Mouse (Mus musculus): Measurements from ENCODE around the gene Acsm3. TPM values are rescaled to one million over a fixed set of nuclear protein-coding genes. Genes with fewer than 3 reads are reported as not detected.

Gene Acsm3
- under 1 TPM; 0.05 to 0.24 TPM for polyA plus RNA-seq (2017; shearing (Covaris generic))

DNA sequence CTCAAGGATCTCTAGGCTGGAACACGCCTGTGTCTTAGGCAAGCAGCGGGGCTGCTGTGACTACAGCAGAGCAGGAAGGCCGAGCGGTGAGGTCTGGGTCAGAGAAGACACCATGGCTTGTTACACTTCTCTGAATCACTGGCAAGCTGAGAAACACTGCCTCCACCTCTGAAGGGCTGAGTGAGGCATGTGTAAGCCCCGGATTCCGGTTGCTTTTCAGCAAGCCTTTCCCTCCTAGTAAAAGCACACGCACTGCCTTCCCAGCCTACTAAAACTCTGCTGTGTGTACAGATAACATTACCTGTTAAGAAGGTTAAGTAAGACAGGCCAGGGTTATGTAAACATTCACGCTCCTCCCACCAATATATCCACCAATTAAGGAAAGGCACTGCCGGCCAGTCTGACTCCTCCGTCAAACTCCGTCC lies at the start of gene Acsm3:
Gene Acsm3, plus strand, starts transcription at position 397 of the 425 bp plus-strand sequence.

DNA sequence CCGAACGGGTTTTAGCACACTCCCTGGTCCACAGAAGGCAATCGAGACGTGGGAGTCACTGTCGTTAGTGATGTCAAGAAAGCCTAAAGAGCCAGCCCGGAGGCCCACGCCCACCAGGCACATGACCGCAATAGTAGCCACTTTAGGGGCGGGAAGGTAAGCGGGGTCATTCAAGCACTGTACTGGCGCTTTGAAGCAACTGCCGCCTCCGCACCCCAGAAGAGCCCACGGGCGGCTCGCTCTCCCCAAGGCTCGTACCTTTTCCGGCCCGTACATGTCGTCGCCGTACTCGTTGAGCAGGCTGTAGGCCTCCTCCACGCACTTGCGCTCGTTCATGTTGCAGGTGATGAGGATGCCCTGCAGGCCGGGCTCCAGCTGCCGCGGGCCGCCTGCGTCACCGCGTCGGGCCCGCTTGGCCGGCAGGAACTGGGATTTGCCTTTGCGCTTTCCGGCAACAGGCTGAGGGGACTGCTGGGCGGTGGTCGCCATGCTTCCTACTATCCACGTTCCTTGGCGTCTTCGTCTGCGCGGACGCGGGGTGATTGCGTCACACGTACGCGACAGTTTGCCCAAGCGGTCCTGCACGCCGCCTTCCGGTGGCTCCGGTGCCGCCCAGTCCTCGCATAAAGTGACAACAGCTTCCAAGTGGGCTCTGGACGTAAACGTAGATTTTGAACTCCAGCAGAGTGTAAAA lies 40.3 kb upstream of the Acsm3 start, which contains the start of gene Thumpd1:
Gene Thumpd1, minus strand, starts transcription at position 546 of the 694 bp plus-strand sequence.

DNA sequence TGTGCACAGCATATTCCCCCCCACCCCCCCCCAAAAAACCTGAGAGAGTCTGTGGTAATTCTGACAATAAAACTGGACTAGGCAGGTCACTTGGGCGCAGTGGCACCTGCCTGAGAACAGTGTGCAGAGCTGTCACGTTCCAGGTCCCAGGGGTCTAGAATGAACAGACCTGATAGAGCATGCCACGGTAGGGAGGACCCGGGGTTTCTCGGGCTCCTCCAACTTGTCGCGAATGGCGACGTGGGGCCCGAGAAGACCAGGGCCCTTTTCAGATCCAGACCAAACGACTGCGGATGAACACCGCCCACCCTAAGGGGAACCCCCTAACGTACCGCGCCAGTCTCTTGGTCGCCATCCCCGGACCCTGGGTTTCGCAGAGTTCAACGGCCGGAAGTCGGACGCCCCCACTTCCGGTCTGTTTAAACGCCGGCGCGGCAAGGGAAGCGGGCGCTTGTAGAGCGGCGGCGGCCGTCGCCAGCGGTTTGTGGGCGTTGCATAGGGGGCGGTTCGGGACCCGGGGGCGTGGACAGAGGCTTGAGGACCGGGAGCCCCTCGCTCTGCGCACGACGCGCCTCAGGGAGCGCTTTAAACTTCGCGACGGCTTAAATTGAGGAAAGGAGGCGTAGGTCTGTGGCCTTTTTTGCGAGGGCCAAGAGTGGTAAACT lies 33.0 kb downstream of the Acsm3 start, which contains the start of the genes Rexo5 and Eri2:
Gene Rexo5, plus strand, starts transcription at position 421 of the 665 bp plus-strand sequence.
Gene Eri2, minus strand, starts transcription at position 473 of the 665 bp plus-strand sequence.

Other genes with a start within 250 kb of the Acsm3 start
- 1 to 10 TPM in 1 of 2 experiments, under 1 TPM in 1; 0.10 to 1.1 TPM for gene Acsm5, start 241.5 kb upstream of the Acsm3 start, polyA plus RNA-seq (2017; shearing (Covaris generic))
- not detected for gene Pdilt, start 237.4 kb upstream of the Acsm3 start, polyA plus RNA-seq (2017; shearing (Covaris generic))
- gene Acsm2, start 206.6 kb upstream of the Acsm3 start, polyA plus RNA-seq (2017; shearing (Covaris generic)): under 1 TPM in 1 of 2 experiments, not detected in 1; 0.11 TPM
- gene Acsm1, start 153.9 kb upstream of the Acsm3 start, polyA plus RNA-seq (2017; shearing (Covaris generic)): under 1 TPM; 0.14 to 0.33 TPM
- gene Acsm4, start 70.9 kb upstream of the Acsm3 start, polyA plus RNA-seq (2017; shearing (Covaris generic)): not detected
- gene Thumpd1, start 40.1 kb upstream of the Acsm3 start, polyA plus RNA-seq (2017; shearing (Covaris generic)): 10 to 100 TPM; 78.6 to 82.8 TPM
- 10 to 100 TPM; 48.5 to 54.4 TPM for gene Rexo5, start 33.1 kb downstream of the Acsm3 start, polyA plus RNA-seq (2017; shearing (Covaris generic))
- 10 to 100 TPM; 11.7 TPM for gene Eri2, start 33.1 kb downstream of the Acsm3 start, polyA plus RNA-seq (2017; shearing (Covaris generic))
- 10 to 100 TPM; 17.0 to 28.9 TPM for gene Lyrm1, start 134.9 kb downstream of the Acsm3 start, polyA plus RNA-seq (2017; shearing (Covaris generic))
- 10 to 100 TPM; 14.9 to 22.2 TPM for gene Dcun1d3, start 135.4 kb downstream of the Acsm3 start, polyA plus RNA-seq (2017; shearing (Covaris generic))